Mouse (Mus musculus): ENCODE measurements around the gene Mrgprf. TPM values are rescaled to one million over a fixed set of nuclear protein-coding genes. Genes with fewer than 3 reads are reported as not detected.

Gene Mrgprf
- total RNA-seq (2014; fragmentation: Nextera tagmentation): not detected in 2 replicates
- total RNA-seq (2017): not detected in 2 replicates

DNA sequence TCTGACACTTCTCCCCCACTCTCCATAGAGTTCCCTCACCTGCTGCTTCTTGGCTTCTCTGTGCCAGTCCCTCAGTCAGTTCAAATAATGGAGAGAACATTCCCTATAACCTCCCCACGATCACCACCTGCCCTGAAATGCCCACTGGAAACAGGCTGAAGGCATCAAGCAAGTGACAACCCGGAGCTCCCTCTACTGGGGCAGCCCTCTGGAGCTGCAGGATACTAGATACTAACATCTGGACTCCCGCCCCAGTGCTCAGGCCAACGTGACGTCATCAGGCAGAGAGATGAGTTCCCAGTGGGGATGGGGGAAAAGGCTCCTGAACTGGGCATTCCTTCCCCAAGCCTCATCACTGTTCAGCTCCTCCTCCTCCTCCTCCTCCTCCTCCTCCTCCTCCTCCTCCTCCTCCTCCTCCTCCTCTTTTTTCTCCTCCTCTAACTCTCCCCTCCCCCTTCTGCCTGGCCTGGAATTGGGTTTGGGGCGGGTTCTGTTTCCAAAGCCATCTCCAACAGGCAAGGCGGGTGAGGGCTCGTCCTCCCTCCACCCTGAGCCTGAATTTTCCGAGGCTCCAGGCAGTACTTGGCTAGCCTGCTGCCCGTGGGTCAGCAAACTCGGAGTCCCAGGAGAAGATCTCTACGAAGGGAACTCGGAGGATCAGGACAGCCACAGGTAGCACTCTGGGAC lies at the start of gene Mrgprf:
Gene Mrgprf, plus strand, starts transcription at position 508 of the 687 bp plus-strand sequence.
- ATAC-seq (replicated peaks; ENCODE audit: poor library complexity, severe bottlenecking): no peak

DNA sequence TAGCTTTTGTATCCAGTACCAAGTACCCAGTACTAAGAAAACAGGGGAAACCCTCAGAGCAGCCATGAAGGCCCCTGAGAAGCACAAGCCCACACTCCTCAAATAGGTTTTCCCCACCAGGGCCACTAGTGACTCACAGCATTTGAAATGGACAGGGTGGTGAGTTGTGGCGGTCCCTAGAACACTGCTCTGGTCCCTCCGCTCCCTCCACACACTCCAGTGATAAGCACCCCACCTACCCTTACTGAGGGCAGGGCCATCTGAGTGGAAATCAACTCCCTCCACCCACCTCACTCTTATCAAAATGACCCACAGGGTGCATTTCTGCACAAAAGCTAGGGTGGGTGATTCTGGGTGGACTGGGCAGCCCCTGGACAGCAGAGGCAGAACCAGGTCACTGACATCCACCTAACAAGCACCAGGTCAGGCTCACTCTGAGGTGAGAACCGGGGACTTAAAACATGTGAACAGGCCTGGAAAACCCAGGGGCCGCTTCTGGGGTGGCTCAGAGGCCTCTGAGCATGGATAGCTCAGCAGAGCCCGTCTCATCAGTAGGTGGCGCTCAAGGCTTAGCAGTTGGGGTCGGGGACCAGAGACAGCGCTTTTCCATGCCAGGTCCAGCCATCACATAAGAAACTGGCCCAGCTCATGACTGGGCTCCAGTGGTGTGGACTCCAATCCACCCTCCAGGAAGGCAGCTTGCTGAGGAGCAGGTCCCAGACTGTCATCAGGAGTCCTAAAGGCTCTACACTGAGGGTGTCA lies 47.7 kb upstream of the Mrgprf start:
- ATAC-seq (replicated peaks; ENCODE audit: poor library complexity, severe bottlenecking): peak; percentile 80

DNA sequence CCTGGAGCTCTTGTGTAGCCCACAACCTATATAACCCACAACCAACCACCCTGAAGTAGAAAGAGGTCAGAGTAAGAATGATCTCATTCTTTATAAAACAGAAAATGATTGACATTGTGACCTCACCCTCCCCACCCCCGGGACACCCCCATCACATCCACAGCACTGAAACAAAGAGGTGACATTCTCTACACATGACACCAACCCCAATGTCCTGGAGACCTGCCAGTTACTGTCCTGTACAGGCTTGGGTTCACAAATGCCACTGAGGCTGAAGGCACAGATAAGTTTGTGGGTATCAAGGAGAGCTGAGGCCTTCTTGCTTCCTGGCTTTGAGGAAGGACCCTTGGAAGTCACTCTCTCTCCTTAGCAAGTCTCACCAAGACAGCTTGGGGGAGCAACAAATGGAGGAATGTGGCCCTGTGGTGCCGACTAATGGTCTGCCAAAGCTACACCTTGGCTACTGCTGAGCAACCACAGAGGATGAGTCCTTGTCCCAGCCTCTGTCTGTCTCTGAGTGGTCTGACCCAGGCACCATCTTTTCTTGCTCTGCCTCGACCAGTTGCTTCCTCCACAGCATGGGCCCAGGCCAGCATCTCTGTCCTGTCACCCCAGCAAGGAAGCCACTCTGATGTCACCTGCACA lies 46.5 kb upstream of the Mrgprf start:
- ATAC-seq (replicated peaks; ENCODE audit: poor library complexity, severe bottlenecking): no peak

DNA sequence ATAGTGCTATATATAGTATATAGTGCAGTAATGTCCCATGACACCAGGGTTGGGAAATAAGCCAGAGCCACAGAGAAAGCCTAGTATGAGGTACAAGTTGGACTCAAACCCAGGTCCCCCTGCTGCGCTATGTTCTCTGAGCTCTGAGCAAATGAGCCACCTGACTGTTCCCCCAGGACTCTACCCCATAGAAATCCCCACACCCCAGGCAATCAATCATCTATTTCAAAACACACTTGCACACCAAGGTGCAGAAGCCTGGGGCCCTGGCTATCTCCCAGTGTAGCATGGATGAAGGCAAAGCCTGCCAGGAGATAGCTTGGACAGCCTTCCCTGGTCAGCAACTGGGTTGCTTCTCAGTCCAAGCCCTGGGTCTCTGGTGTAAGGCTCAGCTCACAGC lies 44.5 kb upstream of the Mrgprf start:
- ATAC-seq (replicated peaks; ENCODE audit: poor library complexity, severe bottlenecking): no peak

DNA sequence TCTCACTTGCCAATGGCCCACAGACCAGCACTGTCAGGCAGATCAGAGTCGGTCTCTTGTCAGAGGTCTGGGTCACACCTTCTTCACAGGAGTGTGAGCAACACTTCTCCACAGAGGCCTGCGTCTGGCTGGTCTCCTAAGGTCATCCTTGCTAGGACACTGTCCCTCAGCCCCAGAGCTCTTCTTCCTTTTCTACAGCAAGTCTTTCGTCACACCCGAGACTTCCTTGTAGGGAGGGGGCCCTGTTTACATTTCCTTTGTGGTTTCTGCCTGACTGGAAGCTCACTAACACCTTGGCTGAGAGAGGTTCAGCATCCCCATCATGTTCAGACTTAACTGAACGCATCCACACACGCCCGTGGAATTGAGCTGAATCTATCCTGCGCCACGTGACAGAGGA lies 36.4 kb upstream of the Mrgprf start:
- ATAC-seq (replicated peaks; ENCODE audit: poor library complexity, severe bottlenecking): peak; percentile 53

DNA sequence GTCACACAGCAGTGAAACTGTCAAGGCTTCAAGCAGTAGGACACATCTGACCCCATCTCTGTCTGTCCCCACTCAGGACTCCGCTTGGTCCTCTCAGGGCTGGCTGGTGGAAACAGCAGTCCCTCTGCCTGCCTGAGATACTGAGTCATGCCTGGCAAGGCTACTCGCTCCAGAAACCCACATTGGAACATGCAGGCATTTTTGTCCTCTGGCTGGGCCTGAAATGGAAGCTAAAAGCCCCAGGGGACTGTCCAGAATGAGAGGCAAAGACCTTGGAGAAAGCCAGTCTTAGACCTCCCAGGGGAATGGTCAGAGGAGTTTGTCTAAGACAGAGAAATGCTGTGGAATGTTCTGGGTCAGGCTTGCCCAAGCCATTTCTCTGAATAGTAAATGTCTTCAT lies 34.6 kb upstream of the Mrgprf start:
- no peak for ATAC-seq (replicated peaks; ENCODE audit: poor library complexity, severe bottlenecking)

DNA sequence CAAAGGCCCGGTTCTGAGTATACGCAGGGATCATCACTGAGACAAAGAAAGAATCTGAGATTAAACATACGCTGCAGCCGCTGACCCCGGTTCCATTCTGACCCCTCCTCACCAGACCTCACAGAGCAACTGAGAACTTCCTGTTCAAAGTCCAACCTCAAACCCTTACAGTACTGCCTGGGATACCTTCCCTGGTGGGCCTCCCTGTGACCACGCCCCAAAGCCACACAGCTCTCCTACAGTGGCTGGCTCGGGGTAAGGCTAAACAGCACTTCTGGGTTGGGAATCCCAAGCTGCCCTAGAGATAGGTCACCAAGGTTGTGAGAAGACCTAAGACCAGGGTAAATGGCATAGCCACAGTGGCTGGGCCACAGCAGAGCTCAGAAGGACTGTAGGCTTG lies 31.7 kb upstream of the Mrgprf start:
- no peak for ATAC-seq (replicated peaks; ENCODE audit: poor library complexity, severe bottlenecking)

DNA sequence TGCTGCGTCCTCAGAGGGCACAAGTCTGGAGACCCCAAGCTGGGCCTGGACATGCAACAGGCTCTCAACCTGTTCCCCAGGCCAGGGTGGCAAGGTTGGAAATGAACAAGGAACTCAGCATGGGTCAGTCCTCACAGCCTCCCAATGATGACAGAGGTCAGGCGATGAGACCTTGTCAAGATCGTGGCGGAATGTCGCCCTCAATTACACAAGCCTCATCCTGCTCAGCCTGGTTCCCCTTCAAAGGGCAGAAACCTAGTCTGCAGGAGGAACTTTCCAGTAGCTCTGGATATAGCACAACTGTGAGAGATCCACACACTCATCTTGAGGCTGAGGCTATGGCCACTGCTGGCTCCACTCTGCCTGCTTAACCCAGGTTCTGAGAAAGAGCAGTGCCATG lies 29.7 kb upstream of the Mrgprf start:
- ATAC-seq (replicated peaks; ENCODE audit: poor library complexity, severe bottlenecking): peak; percentile 46; the same call in 1 of the 2 replicates

DNA sequence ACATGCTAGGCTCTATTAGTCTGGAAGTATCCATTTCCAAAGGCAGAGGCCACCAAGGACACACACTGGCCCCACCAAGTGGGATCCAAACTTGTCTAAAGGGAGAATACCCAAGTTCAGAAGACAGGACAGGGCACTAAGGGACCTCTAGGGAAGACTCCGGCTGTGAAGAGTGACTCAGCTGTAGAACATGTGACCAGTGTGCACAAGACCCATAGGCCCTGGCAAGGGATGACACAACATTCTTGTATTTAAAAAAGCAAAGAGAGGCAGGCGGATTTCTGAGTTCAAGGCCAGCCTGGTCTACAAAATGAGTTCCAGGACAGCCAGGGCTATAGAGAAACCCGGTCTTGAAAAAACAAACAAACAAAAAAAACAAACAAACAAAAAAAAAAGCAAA lies 25.1 kb upstream of the Mrgprf start:
- no peak for ATAC-seq (replicated peaks; ENCODE audit: poor library complexity, severe bottlenecking)

DNA sequence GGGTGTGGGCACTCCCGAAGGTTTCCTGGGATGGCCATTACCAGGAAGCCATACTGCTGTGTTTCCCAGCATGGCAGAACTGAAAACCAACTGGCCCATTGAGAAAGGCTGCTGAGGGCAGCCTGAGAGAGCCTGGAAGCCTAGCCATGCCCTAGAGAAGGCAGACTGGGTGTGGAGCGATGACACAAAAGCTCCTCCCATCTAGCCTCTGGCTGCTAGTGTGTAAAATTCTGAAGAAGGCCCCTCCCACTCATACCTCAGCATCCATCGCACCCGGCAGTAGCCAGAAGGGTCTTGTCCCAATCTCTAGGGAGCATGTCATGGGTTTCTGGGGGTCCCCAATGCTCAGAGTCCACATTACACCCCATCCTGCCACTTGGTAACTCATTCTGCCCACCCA lies 19.2 kb upstream of the Mrgprf start:
- ATAC-seq (replicated peaks; ENCODE audit: poor library complexity, severe bottlenecking): no peak

DNA sequence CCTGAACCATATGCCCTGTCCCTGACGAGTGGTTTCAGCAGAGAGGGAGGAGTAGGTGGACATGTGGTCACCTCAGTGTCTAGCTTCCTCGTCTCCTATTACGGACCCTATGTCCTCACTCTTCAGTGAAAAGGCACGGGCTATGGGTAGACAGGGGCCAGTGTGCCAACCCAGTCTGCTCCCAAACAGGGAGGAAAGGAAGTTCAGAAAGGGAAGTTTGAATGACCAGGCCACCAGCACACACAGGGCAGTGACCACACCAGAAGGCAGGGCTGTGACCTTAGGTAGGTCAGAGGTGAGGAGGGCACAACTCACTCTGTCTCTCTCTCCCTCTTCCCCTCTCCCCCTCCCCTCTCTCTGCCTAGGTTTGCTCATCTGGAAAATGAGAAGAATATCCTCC lies 17.6 kb upstream of the Mrgprf start:
- peak; percentile 60 for ATAC-seq (replicated peaks; ENCODE audit: poor library complexity, severe bottlenecking)

DNA sequence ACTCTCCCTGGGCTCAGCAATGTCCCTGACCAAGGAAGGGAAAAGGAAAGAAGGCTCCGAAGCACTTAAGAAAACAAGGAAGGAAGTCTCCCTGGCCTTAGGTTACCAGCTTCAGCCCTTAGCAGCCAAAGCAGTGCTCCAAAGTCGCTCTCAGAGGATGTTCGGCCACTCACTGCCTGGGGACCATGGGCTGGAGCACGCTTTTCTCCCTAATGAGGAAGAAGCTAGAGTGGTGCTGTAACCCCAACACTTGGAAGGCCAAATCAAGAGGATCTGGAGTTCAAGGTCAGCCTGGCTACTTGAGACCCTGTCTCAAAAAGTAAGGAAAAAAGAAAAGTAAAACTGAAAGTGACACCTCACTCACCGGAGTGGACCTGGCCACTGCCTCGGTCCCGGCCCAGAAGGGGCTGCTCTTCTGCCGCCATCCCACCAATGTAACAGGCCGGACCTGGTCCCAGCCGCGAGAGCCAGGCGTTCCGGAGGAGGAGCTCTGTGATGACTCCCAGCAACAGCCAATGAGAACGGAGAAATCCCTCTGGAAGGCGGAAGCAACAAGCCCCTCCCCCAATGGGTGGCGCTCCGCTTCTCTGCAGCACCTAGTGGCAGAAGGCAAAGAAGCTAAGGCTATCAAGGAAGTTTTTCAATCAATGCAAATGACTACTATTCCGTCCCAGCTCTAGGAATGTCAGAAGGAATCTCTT lies 17.0 kb upstream of the Mrgprf start, which contains the start of gene Tpcn2:
Gene Tpcn2, minus strand, starts transcription at position 525 of the 701 bp plus-strand sequence.
- peak; percentile 94 for ATAC-seq (replicated peaks; ENCODE audit: poor library complexity, severe bottlenecking)

DNA sequence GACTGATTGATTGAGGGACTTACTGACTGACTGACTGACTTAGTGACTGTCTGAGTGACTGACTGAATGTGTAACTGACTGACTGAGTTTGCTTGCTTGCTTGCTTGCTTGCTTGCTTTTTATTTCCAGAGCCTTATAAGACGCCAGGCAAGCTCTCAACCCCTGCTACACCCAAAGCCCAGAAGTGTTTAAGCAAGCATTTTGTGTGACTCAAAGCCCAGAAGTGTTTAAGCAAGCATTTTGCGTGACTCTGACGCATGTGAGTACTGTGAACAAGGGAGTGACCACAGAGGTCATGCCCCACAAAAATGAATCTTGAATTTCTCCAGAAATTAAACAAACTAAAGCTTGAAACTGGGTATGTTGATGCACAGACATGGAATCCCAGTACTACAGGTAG lies 16.3 kb upstream of the Mrgprf start:
- ATAC-seq (replicated peaks; ENCODE audit: poor library complexity, severe bottlenecking): no peak

DNA sequence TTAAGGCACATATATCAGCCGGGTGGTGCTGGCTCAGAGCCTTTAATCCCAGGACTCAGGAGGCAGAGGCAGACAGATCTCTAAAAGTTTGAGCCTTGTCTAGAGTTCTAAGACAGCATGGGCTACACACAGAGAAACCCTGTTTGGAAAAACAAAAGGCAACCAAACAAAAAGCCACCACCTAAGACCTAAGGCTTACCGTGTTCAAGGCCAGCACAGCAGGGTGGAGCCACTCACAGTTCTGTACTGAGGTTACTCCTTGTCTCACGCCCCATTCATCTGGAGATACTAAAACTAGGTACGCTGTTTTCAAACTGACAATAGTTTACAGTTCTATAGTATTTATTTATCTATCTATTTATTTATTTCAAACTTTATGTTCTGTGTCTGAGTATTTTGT lies 15.2 kb upstream of the Mrgprf start:
- ATAC-seq (replicated peaks; ENCODE audit: poor library complexity, severe bottlenecking): no peak

DNA sequence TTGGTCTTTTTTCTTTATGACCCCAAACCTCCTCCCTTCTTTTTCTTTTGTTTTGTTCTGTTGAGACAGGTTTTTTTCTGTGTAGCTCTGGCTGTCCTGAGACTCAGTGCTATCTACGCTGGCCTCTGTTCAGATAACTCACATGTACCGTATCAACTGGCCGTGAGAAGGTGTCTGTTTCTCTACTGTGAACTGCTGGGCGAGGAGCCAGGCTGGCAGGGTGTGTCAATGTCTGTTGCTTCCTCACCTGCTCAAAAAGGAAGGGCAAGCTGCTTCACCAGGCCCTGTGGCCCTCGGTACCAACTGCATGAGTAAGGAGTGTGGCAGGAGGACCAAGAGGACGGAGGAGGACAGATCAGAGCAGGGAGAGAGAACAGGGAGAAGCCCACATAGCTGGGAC lies 13.2 kb upstream of the Mrgprf start:
- ATAC-seq (replicated peaks; ENCODE audit: poor library complexity, severe bottlenecking): no peak

DNA sequence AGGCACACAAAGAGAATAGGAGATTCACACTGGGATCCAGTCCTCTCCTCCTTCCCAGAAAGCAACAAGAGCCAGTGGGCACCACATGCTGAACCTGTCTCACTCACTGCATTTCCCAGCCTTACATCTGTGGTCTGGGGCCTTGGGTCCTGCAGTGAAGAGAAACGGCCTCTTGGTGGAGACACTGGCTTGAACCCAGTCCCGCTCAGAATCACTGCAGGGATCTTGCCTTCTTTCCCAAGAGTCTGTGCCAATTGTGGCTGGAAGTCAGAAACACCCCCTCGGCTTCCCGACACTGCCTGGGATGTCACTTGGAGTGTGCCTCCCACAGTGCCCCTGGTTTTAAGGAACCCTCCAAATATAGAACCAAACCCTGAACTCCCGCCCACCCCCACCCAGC lies 11.3 kb upstream of the Mrgprf start:
- ATAC-seq (replicated peaks; ENCODE audit: poor library complexity, severe bottlenecking): peak; percentile 38; the same call in 1 of the 2 replicates

DNA sequence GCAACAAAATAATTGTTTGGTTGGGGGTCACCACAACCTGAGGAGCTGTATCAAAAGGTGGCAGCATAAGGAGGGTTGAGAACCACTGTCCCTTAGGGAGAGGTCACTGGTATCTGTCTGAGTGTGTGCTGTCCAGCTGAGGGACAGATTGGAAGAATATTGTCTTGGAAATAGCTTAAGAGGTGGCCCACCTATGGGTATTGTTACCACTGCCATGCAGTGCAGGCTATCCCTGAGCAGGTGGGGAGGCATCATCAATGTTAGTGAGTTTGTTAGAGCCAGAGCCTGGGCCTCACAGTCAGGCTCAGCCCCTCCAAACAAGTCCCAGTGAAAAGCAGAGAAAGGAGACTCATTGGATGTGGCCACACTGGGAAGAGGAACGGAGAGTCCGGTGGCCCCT lies 8.8 kb upstream of the Mrgprf start:
- no peak for ATAC-seq (replicated peaks; ENCODE audit: poor library complexity, severe bottlenecking)

DNA sequence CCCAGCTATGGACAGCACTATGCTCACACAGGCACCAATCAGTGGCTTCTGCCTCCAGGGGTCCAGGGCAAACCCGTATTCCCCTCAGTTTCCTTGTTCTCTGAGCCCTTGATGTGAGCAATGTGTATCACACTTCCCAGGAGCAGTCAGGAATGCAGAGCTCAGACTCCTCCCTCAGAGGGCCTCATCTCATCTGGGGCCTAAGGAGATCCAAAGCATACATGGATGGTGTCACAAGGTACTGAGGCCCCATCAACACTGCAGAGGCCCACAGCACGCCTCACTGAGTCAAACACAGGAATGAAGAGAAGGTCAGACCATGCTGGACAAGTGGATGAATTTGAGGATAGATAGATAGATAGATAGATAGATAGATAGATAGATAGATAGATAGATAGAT lies 7.9 kb upstream of the Mrgprf start:
- no peak for ATAC-seq (replicated peaks; ENCODE audit: poor library complexity, severe bottlenecking)

DNA sequence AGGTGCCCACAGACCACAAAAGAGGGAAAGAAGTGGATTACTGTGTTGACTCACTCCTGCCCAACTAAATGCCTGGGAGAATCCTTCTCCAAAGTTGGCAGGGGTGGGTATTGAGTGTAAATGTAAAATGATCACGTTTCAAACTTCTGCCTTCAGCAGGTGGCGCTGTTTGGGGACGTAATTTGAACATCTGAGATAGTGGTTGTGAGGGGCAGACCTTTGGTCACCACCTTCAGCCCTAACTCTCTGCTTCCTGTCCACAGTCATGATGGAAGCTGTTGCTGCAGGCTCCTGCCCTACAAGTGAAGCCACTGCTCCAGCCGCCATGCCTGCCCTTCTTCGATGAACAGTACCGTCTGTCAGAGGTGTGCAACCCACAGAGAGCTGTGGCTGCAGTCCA lies 6.8 kb upstream of the Mrgprf start:
- ATAC-seq (replicated peaks; ENCODE audit: poor library complexity, severe bottlenecking): no peak

DNA sequence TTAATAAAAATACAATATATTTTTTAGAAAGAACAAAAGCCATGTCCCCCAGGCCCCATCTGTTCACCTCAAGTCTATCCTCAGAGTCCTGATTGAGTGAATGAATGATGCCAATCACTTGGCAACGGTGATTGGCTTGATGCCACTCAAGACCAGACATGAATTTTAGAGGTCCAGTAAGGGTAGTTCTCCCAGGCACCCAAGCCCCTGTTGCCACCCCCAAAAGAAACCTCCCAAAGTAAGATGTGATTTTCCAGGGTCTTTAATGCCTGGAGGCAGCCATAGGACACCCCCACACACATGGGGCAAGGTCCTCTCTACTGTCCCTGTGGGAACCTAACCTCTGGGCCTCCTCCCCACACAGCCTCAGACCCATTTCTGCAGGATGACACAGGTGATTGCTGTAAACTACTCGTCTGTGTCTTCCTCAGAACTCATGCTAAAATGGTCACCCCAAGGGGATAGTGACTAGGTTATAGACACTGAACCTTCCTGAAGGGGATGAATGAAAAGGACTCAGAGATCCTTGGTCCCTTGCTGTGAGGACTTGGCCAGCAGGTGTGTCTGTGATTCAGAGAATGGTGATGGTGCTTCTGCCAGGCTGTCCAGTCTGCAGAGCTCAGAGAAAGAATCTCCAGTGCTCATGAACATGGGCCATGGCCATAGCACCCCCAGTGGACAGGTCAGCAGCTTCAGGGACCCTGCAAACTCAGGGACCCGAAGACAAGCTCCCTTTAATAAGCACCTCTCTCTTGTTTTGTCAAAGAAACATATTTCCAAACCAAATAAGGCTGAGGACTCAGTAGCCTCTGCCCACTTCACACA lies 1.8 kb upstream of the Mrgprf start:
- ATAC-seq (replicated peaks; ENCODE audit: poor library complexity, severe bottlenecking): no peak

All from granulocyte monocyte progenitor cell, adult 5-6 weeks (primary cell).